Mouse (Mus musculus): ENCODE data around the gene Cd6. TPM values are rescaled to one million over a fixed set of nuclear protein-coding genes. Genes with fewer than 3 reads are reported as not detected.

The Cd6 gene
- polyA plus RNA-seq, 1 experiment = 3.1 TPM

DNA sequence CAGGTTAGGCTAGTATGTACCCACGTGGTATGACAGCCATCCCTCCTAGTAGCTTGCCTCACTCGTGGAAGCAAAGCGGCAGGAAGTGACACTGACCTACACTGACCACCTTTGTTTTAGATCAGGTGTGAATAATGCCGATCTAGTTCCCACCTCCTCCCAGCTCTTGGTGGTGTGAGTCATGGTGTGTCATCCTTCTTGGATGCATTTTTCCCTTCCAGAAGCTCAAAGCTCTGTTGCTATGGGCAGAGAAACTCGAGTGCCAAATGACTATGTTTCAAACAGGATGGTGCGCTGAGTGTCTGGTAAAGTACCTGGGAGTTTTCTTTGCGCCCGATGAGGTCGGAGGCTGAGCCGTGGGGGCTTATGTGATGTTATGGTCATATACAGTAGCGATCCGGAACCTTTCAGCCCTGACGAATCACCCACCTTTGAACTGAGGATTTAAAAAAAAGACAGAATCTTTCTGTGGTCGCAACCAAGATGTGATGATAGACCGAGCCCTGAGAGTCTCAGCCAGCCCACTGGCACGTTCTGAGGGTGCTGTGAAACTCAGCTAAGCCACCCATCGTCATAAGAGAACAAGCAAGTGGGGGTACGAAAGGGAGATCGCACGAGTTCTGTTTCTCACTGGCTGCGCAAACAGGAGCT, 66.4 kb downstream of the Cd6 start:
- TF ChIP-seq CTCF (conservative IDR thresholded peaks at IDR 0.05; ENCODE audit: insufficient read depth, insufficient read length, low read depth, low read length) (no peak), POLR2A (IDR thresholded peaks at IDR 0.05; ENCODE audit: low read depth, low read length) (no peak)
- no peaks in the 10 kb centered on the region for H3K4me1 ChIP-seq (ENCODE audit: control insufficient read depth, insufficient read depth, low read length)
- no peak overlapping the region for H3K27ac ChIP-seq (ENCODE audit: insufficient read depth, low read depth, low read length)
- no peak for DNase-seq
- H3K27me3 ChIP-seq (replicated peaks; ENCODE audit: control insufficient read depth, insufficient read depth, low read length) = no peaks in the 10 kb centered on the region
- H3K36me3 ChIP-seq (ENCODE audit: control insufficient read depth, insufficient read depth, low read length) = no peaks in the 10 kb centered on the region
- WGBS = 59% methylated on average over 21 of the region's 21 CpGs
- H3K4me3 ChIP-seq (ENCODE audit: insufficient read depth, low read depth, low read length) = no peak overlapping the region

DNA sequence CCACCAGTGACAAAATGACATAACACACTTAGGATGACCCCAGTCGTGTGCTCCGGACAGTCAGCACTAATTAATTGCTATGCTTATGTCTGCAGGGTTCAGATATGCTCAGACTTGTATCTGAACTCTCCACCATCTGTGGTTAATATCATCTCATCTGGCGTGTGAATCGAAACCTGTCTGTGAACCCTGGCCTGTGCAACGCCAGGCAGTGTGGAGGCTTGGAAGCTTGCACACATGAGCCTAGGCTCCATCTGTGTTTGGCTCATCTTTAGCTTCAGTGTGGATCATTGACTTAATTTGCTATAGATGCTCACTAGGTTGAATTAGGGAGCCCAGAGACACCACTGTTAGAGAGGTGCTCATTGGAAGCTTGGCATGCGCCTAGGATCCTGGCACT, 67.4 kb downstream of the Cd6 start:
- H3K4me1 ChIP-seq (ENCODE audit: control insufficient read depth, insufficient read depth, low read length) = no peaks in the 10 kb centered on the region
- no peak for TF ChIP-seq CTCF (conservative IDR thresholded peaks at IDR 0.05; ENCODE audit: insufficient read depth, insufficient read length, low read depth, low read length)
- TF ChIP-seq POLR2A (IDR thresholded peaks at IDR 0.05; ENCODE audit: low read depth, low read length) = no peak
- H3K27ac ChIP-seq (ENCODE audit: insufficient read depth, low read depth, low read length) = no peak overlapping the region
- DNase-seq = no peak
- H3K36me3 ChIP-seq (ENCODE audit: control insufficient read depth, insufficient read depth, low read length) = no peaks in the 10 kb centered on the region
- no peaks in the 10 kb centered on the region for H3K27me3 ChIP-seq (replicated peaks; ENCODE audit: control insufficient read depth, insufficient read depth, low read length)
- 74% methylated on average over 6 of the region's 6 CpGs for WGBS
- no peak overlapping the region for H3K4me3 ChIP-seq (ENCODE audit: insufficient read depth, low read depth, low read length)

DNA sequence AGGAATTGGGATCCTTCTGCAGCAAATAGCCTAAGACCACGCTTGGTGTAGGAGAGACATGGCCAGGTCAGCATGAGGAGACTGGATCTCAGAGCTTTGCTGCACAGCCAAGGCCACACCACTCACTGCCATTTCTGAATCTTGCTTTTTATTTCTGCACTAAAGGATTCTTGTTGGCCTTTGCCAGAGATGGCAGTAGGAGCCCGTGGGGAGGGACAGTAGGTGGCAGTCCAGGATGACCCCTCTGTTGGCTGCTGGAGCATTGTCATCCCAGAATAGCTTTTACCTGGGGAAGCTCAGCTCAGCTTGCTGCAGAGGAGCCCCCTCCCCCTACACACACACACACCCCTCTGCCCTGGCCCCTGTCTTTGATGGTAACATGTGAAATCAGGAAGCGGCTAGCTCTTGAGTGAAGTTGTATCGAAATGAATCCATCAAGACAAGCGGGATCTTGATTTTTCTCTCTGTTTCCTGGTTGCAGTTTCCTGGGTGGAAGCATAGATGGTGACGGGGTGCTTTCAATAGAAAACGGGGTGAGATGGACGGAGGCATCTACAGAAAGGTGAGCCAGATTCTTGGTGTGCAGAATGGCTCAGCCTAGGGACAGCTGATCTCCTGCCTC, 68.0 kb downstream of the Cd6 start:
- Histone ChIP-seq H3K36me3 (ENCODE audit: control insufficient read depth, insufficient read depth, low read length) (no peaks in the 10 kb centered on the region), H3K27me3 (replicated peaks; ENCODE audit: control insufficient read depth, insufficient read depth, low read length) (no peaks in the 10 kb centered on the region), H3K4me3 (ENCODE audit: insufficient read depth, low read depth, low read length) (no peak overlapping the region), H3K4me1 (ENCODE audit: control insufficient read depth, insufficient read depth, low read length) (no peaks in the 10 kb centered on the region), H3K27ac (ENCODE audit: insufficient read depth, low read depth, low read length) (no peak overlapping the region)
- WGBS = 88% methylated on average over 8 of the region's 8 CpGs
- TF ChIP-seq CTCF (conservative IDR thresholded peaks at IDR 0.05; ENCODE audit: insufficient read depth, insufficient read length, low read depth, low read length) (no peak), POLR2A (IDR thresholded peaks at IDR 0.05; ENCODE audit: low read depth, low read length) (no peak)
- no peak for DNase-seq

DNA sequence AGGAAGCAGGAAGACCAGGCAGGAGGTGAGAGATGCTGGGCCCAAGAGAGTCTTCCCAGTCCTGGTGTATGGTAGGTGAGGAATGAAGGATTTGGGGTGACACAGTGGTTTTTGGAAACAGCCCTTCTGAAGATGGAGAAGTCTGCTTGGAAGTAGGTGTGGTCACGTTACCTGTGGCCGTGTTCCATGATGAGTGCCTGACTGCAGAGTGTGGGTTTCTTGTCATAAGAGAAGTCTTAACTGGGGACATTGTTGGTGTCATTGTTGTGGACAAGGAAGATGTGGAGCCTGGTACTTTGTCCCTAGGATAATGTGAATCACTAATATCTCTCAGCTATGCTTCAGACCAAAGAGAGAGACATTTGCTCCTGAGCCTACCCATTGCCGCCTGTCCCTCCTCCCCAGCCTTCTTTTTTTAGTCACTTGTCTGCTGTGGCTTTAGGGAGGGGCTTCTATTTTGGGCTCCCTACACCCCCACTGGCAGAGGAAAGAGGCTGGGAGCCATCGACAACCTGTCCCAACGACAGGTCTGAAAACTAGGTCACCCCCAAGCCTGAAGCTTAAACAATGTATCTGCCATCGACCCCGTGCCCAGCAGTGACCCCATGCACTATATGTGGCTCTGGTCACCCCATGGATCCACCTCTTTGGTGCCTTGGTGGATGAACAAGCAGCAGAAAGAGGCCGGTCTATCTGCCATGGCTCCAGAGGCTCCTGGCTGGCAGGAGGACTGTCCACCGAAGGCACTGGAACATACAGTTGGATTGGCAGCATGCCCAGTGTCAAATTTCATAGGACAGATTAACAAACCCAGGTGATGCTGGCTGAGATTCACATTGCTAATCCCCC, 69.7 kb downstream of the Cd6 start:
- TF ChIP-seq CTCF (conservative IDR thresholded peaks at IDR 0.05; ENCODE audit: insufficient read depth, insufficient read length, low read depth, low read length) (no peak), POLR2A (IDR thresholded peaks at IDR 0.05; ENCODE audit: low read depth, low read length) (no peak)
- Histone ChIP-seq H3K36me3 (ENCODE audit: control insufficient read depth, insufficient read depth, low read length) (no peaks in the 10 kb centered on the region), H3K4me3 (ENCODE audit: insufficient read depth, low read depth, low read length) (no peak overlapping the region), H3K4me1 (ENCODE audit: control insufficient read depth, insufficient read depth, low read length) (no peaks in the 10 kb centered on the region), H3K27me3 (replicated peaks; ENCODE audit: control insufficient read depth, insufficient read depth, low read length) (no peaks in the 10 kb centered on the region), H3K27ac (ENCODE audit: insufficient read depth, low read depth, low read length) (no peak overlapping the region)
- no peak for DNase-seq
- 73% methylated on average over 9 of the region's 9 CpGs for WGBS

DNA sequence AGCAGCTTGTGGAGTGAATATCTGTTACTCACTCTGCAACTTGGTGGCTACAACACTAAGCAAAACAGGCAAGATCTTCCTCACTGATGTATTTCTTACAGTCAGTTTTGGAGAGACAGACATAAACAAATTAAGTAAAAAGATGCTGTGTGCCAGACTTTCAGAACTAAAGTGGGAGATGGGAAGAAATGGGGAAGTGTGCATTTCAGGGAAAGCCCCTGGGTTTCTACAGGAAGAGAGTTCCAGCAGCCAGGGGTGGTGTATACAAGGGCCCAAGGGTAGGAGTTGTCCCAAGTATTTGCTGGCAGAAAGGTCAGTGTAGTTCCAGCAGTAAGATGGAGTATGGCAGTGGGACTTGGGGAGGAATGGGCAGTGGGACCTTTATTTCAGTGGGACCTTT, 70.3 kb downstream of the Cd6 start:
- Histone ChIP-seq H3K4me3 (ENCODE audit: insufficient read depth, low read depth, low read length) (no peak overlapping the region), H3K36me3 (ENCODE audit: control insufficient read depth, insufficient read depth, low read length) (no peaks in the 10 kb centered on the region), H3K4me1 (ENCODE audit: control insufficient read depth, insufficient read depth, low read length) (no peaks in the 10 kb centered on the region), H3K27me3 (replicated peaks; ENCODE audit: control insufficient read depth, insufficient read depth, low read length) (no peaks in the 10 kb centered on the region), H3K27ac (ENCODE audit: insufficient read depth, low read depth, low read length) (no peak overlapping the region)
- no peak for DNase-seq
- TF ChIP-seq POLR2A (IDR thresholded peaks at IDR 0.05; ENCODE audit: low read depth, low read length) (no peak), CTCF (conservative IDR thresholded peaks at IDR 0.05; ENCODE audit: insufficient read depth, insufficient read length, low read depth, low read length) (no peak)

DNA sequence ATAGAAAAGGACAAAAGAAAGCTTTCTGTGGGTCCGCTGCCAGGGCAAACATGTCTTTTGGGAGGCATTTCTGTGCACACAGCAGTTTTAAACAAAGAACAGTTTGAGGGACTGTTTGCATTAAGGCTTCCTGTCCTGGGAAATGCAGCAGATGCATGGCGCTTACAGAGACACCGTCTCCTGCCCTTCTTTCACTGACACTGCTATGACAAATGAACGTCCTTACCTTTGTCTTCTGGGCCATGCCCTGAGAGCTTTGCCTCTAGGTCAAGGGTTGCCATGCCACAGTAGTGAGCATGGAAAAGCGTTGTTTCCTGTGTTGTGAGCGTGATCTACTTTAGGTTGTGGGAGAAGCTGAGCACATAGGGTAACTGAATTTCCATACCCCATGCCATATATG, 71.2 kb downstream of the Cd6 start:
- no peak for DNase-seq
- 81% methylated on average over 6 of the region's 6 CpGs for WGBS
- Histone ChIP-seq H3K4me1 (ENCODE audit: control insufficient read depth, insufficient read depth, low read length) (no peaks in the 10 kb centered on the region), H3K4me3 (ENCODE audit: insufficient read depth, low read depth, low read length) (no peak overlapping the region), H3K27me3 (replicated peaks; ENCODE audit: control insufficient read depth, insufficient read depth, low read length) (no peaks in the 10 kb centered on the region), H3K36me3 (ENCODE audit: control insufficient read depth, insufficient read depth, low read length) (no peaks in the 10 kb centered on the region), H3K27ac (ENCODE audit: insufficient read depth, low read depth, low read length) (no peak overlapping the region)
- TF ChIP-seq CTCF (conservative IDR thresholded peaks at IDR 0.05; ENCODE audit: insufficient read depth, insufficient read length, low read depth, low read length) = no peak

DNA sequence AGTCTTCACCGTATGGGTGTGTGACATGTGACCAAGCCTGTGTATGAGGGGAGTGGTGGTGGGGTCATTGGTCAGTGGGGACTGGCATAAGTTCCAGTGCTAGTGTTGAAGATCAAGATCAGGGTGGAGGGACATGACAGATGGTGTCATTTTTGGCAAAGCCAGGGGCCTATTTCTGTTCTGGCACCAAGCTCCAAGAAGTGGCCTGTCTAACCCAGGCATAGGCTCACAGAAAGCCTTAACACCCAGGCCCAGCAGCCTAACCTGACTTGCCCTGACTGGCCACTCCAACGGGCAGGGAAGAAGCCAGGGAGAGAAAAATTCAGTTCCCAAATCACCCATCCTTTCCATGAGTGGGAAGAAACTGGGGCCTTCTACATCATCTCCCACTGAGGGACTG, 72.3 kb downstream of the Cd6 start:
- 84% methylated on average over 2 of the region's 2 CpGs for WGBS
- no peak for TF ChIP-seq CTCF (conservative IDR thresholded peaks at IDR 0.05; ENCODE audit: insufficient read depth, insufficient read length, low read depth, low read length)
- no peak for TF ChIP-seq POLR2A (IDR thresholded peaks at IDR 0.05; ENCODE audit: low read depth, low read length)
- no peak overlapping the region for H3K4me3 ChIP-seq (ENCODE audit: insufficient read depth, low read depth, low read length)
- no peaks in the 10 kb centered on the region for H3K36me3 ChIP-seq (ENCODE audit: control insufficient read depth, insufficient read depth, low read length)
- DNase-seq = no peak
- no peaks in the 10 kb centered on the region for H3K4me1 ChIP-seq (ENCODE audit: control insufficient read depth, insufficient read depth, low read length)
- H3K27me3 ChIP-seq (replicated peaks; ENCODE audit: control insufficient read depth, insufficient read depth, low read length) = no peaks in the 10 kb centered on the region
- H3K27ac ChIP-seq (ENCODE audit: insufficient read depth, low read depth, low read length) = no peak overlapping the region
